Mouse (Mus musculus) 416B (cell line): ENCODE results near the gene Cptp.

Experiments used
- DNase-seq: peaks from one replicate; pipeline ENCODE4 v3.0.0; 2011; ENCODE audit warnings: low read depth

Cptp gene

DNA sequence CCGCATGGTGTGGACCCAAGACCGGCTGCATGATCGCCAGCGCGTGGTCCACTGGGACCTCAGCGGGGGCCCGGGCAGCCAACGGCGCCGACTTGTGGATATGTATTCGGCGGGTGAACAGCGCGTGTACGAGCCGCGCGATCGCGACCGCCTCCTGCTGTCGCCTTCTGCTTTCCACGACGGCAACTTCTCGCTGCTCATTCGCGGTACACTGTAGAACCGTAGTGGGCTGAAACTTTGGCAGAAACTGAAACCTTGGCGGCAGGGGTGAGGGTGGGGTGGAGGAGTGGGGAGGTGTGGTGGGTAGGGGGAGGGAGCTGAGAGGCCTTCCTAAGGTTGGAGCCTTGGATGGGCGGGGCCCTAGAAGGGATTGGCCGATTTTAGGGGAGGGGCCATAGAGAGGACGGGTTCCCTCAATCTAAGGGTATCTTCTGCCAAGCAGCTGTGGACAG is 28.2 kb downstream of the Cptp start:
- peak; percentile 77 for DNase-seq

- DNase-seq, result no peak
These were observed 28.9 kb downstream of the Cptp start for GRCm38 (mm10) chr4:155840076-155841002.

GRCm38 (mm10) chr4:155839483-155839910 is 29.7 kb downstream of the Cptp start, which contains the start of gene Mxra8:
TSS of gene Mxra8 (plus strand) at chr4:155839680.
- no peak for DNase-seq

DNA sequence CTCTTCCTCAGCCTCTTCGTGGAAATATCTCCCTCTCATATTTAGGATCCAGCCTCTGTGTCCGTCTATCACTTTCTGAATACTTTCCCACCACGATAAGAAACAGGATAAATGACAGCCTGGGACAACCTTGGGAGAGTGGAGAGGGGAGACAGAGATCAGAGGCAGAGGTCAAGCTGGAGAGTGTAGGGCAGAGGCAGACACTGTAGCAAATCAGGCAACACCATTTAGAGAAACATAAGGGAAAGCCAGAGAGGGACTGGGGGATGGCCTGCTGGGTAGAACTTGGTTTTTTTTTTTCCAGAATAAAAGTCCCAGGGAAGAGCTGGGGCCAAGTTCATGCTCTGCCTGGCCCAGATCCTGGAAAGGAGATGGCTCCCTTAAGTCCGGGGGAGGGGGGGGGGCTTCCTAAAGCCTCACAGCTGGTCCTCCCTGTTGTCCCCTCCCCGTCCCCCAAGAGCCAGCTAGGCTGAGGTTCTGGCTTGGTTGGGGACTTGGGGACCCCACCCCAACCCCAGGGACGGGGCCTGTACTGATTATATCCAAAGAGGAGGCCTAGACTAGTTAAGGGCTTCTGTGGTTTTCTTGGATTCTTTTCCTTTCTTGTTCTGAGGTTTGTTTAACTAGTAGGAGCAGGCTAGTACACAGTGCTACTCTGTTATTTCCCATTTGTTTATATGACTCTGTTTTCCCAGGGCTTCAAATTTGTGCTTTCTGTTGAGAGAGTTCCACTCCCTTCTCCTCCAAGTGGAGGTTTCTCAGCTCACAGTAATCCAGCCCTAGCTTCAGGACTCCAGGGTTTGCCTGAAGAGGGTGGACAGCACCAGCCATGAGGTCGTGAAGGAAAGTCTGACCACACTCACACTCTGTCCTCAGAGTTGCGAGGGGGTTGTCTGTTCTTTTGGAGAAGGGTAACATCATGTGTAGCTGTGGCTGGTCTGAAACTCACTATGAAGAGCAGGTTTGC is 30.8 kb downstream of the Cptp start:
- no peak for DNase-seq

DNA sequence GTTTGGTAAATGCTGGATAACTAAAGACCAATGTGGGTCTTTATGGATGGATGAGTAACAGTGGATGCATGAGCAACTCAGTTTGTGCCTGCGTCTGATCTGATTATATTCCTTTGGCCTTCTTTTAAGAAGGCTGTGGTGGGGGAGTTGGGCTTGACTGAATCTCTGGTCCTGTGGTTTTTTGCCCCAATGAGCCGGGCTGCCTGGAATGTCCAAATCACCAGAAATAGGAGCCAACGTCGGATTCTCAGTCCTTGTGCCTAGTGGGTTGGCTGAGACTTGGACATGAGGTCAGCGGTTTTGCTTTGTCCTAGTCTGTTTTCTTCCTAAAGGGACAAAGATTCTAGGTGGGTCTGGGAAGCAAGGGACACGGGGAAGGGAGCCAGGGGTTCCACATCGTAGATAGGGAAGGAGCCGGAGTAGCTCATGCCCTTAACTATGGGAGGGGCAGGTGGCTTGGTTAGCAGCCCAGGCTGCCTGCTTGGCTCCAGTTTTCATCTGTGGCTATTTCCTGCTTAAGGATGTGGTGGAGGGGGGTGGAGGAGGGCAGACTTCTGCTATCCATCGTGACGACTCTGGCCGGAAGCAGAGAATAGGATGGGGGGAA is 31.7 kb downstream of the Cptp start:
- peak; percentile 76 for DNase-seq

GRCm38 (mm10) chr4:155833836-155834235 is 35.4 kb downstream of the Cptp start:
- DNase-seq, result peak; percentile 87

DNA sequence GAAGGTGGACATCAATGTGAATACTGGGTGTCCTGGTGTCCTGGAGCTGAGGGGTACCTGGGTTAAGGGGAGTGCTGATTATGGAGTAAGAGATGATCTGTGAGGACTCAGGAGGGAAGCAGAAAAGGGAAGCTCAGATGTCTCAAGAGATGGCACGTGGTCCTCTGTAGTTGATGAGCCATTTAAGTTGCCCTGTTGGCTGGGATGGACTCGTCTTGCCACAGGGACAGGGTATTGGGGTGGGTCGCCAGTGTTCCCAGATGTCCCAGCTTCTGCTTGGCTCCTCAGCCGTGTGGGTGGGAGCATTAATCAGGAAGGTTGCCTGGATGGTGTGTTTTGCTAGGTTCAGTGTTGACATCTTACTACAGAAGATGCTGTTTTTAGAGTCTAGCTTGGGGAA is 36.0 kb downstream of the Cptp start:
- DNase-seq, result no peak

GRCm38 (mm10) chr4:155832321-155832720 is 36.9 kb downstream of the Cptp start:
- no peak for DNase-seq

GRCm38 (mm10) chr4:155831831-155832230 is 37.4 kb downstream of the Cptp start:
- no peak for DNase-seq

DNA sequence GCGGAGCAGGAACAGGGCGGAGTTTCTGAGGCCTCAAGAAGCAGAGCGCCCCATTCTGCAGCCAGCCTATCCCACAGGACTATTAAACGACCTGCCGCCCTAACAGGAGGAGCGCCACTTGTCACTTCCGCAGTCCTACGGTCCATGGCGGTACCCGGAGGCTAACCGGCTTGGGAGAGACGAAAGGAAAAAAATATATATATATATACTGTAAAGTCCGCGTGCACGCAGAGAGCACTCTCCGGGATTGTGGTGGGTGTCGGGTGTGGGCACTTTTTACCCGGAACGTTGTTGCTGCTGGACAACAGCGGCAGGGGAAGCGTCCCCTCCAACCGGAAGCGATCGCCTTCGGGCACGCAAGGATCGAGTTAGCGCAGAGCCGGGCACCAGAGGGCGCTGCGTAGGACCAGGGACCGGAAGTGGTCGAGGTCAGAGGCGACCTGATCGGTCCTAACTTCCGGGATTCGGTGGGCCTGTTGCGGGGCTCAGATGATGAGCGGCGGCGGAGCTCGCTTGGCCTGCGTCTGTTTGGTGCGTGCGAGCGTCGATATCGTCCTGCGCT is 38.0 kb downstream of the Cptp start, which contains the start of gene Aurkaip1:
Gene Aurkaip1 (plus strand): TSS at position 68 of the 562 bp plus-strand sequence.
- peak; percentile 97 for DNase-seq

DNA sequence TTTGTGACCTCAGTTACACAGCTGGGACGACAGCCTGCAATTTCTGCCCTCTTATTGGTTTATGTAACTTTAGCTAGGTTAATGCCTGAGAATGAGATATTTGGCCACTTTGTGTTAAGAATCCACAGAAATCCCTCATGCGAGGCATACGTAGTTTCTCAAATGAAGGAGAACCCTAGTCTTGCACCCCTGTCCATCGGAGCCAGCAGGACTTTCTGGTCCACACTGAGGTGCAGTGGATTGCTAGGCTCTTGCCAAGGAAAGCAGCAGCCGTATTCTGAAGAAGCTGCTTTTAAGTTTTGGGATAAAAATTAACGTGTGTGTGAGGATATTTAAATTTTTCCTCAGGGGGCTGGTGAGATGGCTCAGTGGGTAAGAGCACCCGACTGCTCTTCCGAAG is 38.6 kb downstream of the Cptp start:
- peak; percentile 54 for DNase-seq

GRCm38 (mm10) chr4:155829866-155830265 is 39.4 kb downstream of the Cptp start:
- no peak for DNase-seq

- no peak for DNase-seq
These were observed 45.8 kb downstream of the Cptp start for GRCm38 (mm10) chr4:155823443-155823842.

DNA sequence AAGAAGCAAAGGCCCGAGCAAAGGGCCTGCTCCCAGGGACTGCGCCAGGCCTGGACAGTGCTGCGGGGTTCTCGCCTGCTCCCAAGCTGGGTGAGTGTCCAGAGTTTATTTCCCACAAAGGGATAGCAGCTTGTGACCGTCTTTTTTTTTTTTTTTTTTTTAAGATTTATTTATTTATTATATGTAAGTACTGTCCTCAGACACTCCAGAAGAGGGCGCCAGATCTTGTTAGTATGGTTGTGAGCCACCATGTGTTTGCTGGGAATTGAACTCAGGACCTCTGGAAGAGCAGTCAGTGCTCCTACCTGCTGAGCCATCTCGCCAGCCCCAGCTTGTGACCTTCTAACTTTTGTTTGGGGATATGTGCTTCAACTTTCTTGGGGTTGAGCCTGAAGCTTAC is 48.2 kb downstream of the Cptp start:
- peak; percentile 69 for DNase-seq

DNA sequence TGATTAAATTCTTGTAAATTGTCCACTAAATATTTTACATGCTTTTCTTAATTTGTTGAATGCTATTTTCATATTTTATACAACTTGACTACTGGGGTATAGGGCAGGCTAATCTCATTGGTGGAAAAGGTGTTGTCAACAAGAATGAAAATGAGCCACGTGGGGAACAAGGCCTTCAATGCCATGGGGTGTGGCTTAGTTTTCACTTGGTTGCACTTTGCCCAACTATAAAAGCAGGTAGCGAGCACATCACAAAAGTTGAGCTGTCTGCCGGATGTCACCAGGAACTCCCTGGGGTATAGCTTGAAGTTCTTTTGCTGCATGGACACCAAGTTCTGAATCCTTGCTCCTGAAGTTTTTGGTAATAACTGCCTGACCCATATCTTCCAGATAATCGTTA is 51.7 kb downstream of the Cptp start:
- no peak for DNase-seq
